Mouse (Mus musculus) midbrain, embryonic 14.5 days (tissue): ENCODE results near the gene Sema4f. TPM values are rescaled to one million over a fixed set of nuclear protein-coding genes. Genes with fewer than 3 reads are reported as not detected.

Experiments
- ATAC-seq: fragments of 200-750 bp; cut with Nextera tagmentation; 2 replicates; pipeline ENCODE4 v1.8.0; 2017; ENCODE audit warnings: moderate number of reproducible peaks, moderate library complexity; ENCODE audit not compliant: low FRiP score, low TSS enrichment
- DNase-seq: peaks from one replicate; pipeline ENCODE4 v3.0.0-alpha.2; 2015
- H3K27ac ChIP-seq: fragments of 300-500 bp; sonication (generic); replicated peaks from 2 replicates; pipeline ENCODE4 v1.5.1; 2014; ENCODE audit warnings: mild to moderate bottlenecking, low read depth, low read length, moderate library complexity
- H3K27me3 ChIP-seq: fragments of 300-500 bp; sonication (generic); 2 replicates; pipeline ENCODE4 v1.6.1; 2014; ENCODE audit warnings: low read length, control low read depth, mixed read lengths; ENCODE audit not compliant: control insufficient read depth, insufficient read depth
- H3K36me3 ChIP-seq: fragments of 300-500 bp; sonication (generic); 2 replicates; pipeline ENCODE4 v1.6.1; 2014; ENCODE audit warnings: low read length, control low read depth; ENCODE audit not compliant: control insufficient read depth, insufficient read depth
- H3K4me1 ChIP-seq: fragments of 300-500 bp; sonication (generic); 2 replicates; pipeline ENCODE4 v1.6.1; 2014; ENCODE audit warnings: mild to moderate bottlenecking, antibody characterized with exemption, low read length, control low read depth; ENCODE audit not compliant: control insufficient read depth, insufficient read depth
- H3K4me2 ChIP-seq: fragments of 300-500 bp; sonication (generic); 2 replicates; pipeline ENCODE4 v1.6.1; 2014; ENCODE audit warnings: mild to moderate bottlenecking, low read length, moderate library complexity
- H3K4me3 ChIP-seq: fragments of 300-500 bp; sonication (generic); replicated peaks from 2 replicates; pipeline ENCODE4 v1.5.1; 2014; ENCODE audit warnings: low read depth, low read length
- H3K9ac ChIP-seq: fragments of 300-500 bp; sonication (generic); replicated peaks from 2 replicates; pipeline ENCODE4 v1.6.1; 2014; ENCODE audit warnings: mild to moderate bottlenecking, low read length, moderate library complexity
- H3K9me3 ChIP-seq: fragments of 300-500 bp; sonication (generic); 2 replicates; pipeline ENCODE4 v1.6.1; 2016; ENCODE audit warnings: low read length, control low read depth, mixed read lengths; ENCODE audit not compliant: control insufficient read depth
- WGBS: fragments of 180-500 bp; shearing (Covaris S2); extraction: QIAGEN DNeasy Blood & Tissue Kit; methylation state at CpG from one replicate; pipeline ENCODE4 v1.1.7; 2014; 5-methylcytosine and 5-hydroxymethylcytosine counted together
- polyA plus RNA-seq: library from polyadenylated mRNA; unstranded; fragments of >200 nt; fragmentation: Nextera tagmentation; extraction: Ambion mirVana; gene quantifications from 2 replicates; pipeline ENCODE4 v1.2.1, GENCODE M21; 2014

Sema4f gene
- polyA plus RNA-seq = 11.3 and 11.5 TPM in 2 replicates

GRCm38 (mm10) chr6:82939167-82939912, at the start of gene Sema4f:
TSS of gene Sema4f (minus strand) at chr6:82939769.
- H3K36me3 ChIP-seq = peaks cover 10% of the 10 kb centered on the region; the same call in 1 of the 2 replicates
- peak within 1 kb of the TSS; percentile 78 for H3K4me3 ChIP-seq
- peak within 1 kb of the TSS; percentile 73 for H3K4me2 ChIP-seq
- H3K9ac ChIP-seq = peak within 1 kb of the TSS; percentile 95
- H3K27ac ChIP-seq = peak within 1 kb of the TSS; percentile 60; the same call in 1 of the 2 replicates
- 2% methylated on average over 44 of the region's 44 CpGs for WGBS
- no peaks in the 10 kb centered on the region for H3K27me3 ChIP-seq
- DNase-seq (peak; percentile 94), ATAC-seq (peak; percentile 98)
- H3K9me3 ChIP-seq = no peaks in the 10 kb centered on the region
- 0 out of 2 replicates have a peak, but pooled peaks cover 3% of the 10 kb centered on the region for H3K4me1 ChIP-seq

GRCm38 (mm10) chr6:82987411-82987971, 47.9 kb upstream of the Sema4f start:
- no peaks in the 10 kb centered on the region for H3K27me3 ChIP-seq
- no peaks in the 10 kb centered on the region for H3K4me1 ChIP-seq
- ATAC-seq (no peak), DNase-seq (no peak)
- no peaks in the 10 kb centered on the region for H3K9me3 ChIP-seq
- no peak overlapping the region for H3K9ac ChIP-seq
- no peak overlapping the region for H3K4me3 ChIP-seq
- H3K4me2 ChIP-seq = no peak overlapping the region
- H3K27ac ChIP-seq = no peak overlapping the region
- 64% methylated on average over 9 of the region's 9 CpGs for WGBS
- H3K36me3 ChIP-seq = no peaks in the 10 kb centered on the region

GRCm38 (mm10) chr6:82971031-82971430, 31.5 kb upstream of the Sema4f start:
- Histone ChIP-seq H3K9me3 (no peaks in the 10 kb centered on the region), H3K4me1 (no peaks in the 10 kb centered on the region), H3K36me3 (no peaks in the 10 kb centered on the region), H3K9ac (no peak overlapping the region), H3K27ac (no peak overlapping the region), H3K4me3 (no peak overlapping the region), H3K27me3 (no peaks in the 10 kb centered on the region), H3K4me2 (no peak overlapping the region)
- WGBS = 14% methylated on average over 5 of the region's 5 CpGs
- peak; percentile 85 for DNase-seq
- ATAC-seq = 0 out of 2 replicates have a peak, but pooled peaks have one; percentile 67

GRCm38 (mm10) chr6:82969249-82970084, 29.9 kb upstream of the Sema4f start:
- DNase-seq (no peak), ATAC-seq (no peak)
- Histone ChIP-seq H3K4me2 (no peak overlapping the region), H3K4me1 (no peaks in the 10 kb centered on the region), H3K9me3 (no peaks in the 10 kb centered on the region), H3K27ac (no peak overlapping the region), H3K4me3 (no peak overlapping the region), H3K27me3 (no peaks in the 10 kb centered on the region), H3K9ac (no peak overlapping the region), H3K36me3 (no peaks in the 10 kb centered on the region)
- WGBS = 80% methylated on average over 6 of the region's 6 CpGs

GRCm38 (mm10) chr6:82961664-82962063, 22.1 kb upstream of the Sema4f start:
- DNase-seq = no peak
- Histone ChIP-seq H3K4me2 (no peak overlapping the region), H3K27ac (no peak overlapping the region), H3K4me3 (no peak overlapping the region), H3K9me3 (no peaks in the 10 kb centered on the region), H3K9ac (no peak overlapping the region), H3K27me3 (no peaks in the 10 kb centered on the region), H3K4me1 (no peaks in the 10 kb centered on the region), H3K36me3 (no peaks in the 10 kb centered on the region)
- no peak for ATAC-seq
- WGBS = 76% methylated on average over 1 of the region's 1 CpGs

GRCm38 (mm10) chr6:82956553-82957251, 17.1 kb upstream of the Sema4f start:
- Histone ChIP-seq H3K27me3 (no peaks in the 10 kb centered on the region), H3K9ac (no peak overlapping the region), H3K4me3 (no peak overlapping the region), H3K27ac (no peak overlapping the region), H3K9me3 (no peaks in the 10 kb centered on the region), H3K36me3 (no peaks in the 10 kb centered on the region), H3K4me1 (no peaks in the 10 kb centered on the region), H3K4me2 (no peak overlapping the region)
- 68% methylated on average over 4 of the region's 4 CpGs for WGBS
- no peak for DNase-seq
- no peak for ATAC-seq

- Histone ChIP-seq H3K27me3 (no peaks in the 10 kb centered on the region), H3K4me3 (no peak within 1 kb of the TSS), H3K4me2 (no peak within 1 kb of the TSS), H3K27ac (no peak within 1 kb of the TSS), H3K9me3 (no peaks in the 10 kb centered on the region), H3K9ac (no peak within 1 kb of the TSS), H3K4me1 (no peaks in the 10 kb centered on the region), H3K36me3 (no peaks in the 10 kb centered on the region)
- DNase-seq = no peak
- ATAC-seq = no peak
- 73% methylated on average over 14 of the region's 14 CpGs for WGBS
Measured at GRCm38 (mm10) chr6:82946651-82947050, 7.1 kb upstream of the Sema4f start, which contains the start of gene M1ap. TSS of gene M1ap (plus strand) at chr6:82946902.

- no peaks in the 10 kb centered on the region for H3K36me3 ChIP-seq
- 51% methylated on average over 6 of the region's 6 CpGs for WGBS
- no peaks in the 10 kb centered on the region for H3K27me3 ChIP-seq
- no peaks in the 10 kb centered on the region for H3K9me3 ChIP-seq
- ATAC-seq = no peak
- peak; percentile 24 for DNase-seq
- no peak overlapping the region for H3K4me3 ChIP-seq
- H3K27ac ChIP-seq = no peak overlapping the region
- H3K4me1 ChIP-seq = no peaks in the 10 kb centered on the region
- H3K9ac ChIP-seq = no peak overlapping the region
- H3K4me2 ChIP-seq = no peak overlapping the region
Measured at GRCm38 (mm10) chr6:82945750-82946149, 6.2 kb upstream of the Sema4f start.
